Mouse (Mus musculus) 3134 (cell line): ENCODE measurements around the gene Gapdhs.

Source experiments
- DNase-seq: peaks from one replicate; pipeline ENCODE4 v3.0.0-alpha.2; 2011; ENCODE audit warnings: low spot score; ENCODE audit not compliant: insufficient read length; ENCODE audit errors: extremely low read depth

Gene Gapdhs

GRCm38 (mm10) chr7:30683425-30683824, 60.1 kb downstream of the Gapdhs start:
- DNase-seq: no peak

- DNase-seq: no peak
These were observed 61.6 kb downstream of the Gapdhs start for GRCm38 (mm10) chr7:30681897-30682296.
